Mouse (Mus musculus): ENCODE measurements around the gene Cabp5. TPM values are rescaled to one million over a fixed set of nuclear protein-coding genes. Genes with fewer than 3 reads are reported as not detected.
"Not testable (repeated sequence)": the region's sequence is repeated elsewhere in the genome, so short reads cannot be mapped to it uniquely, and the experiment has no call there.

Gene Cabp5
- polyA plus RNA-seq (2012; rRNA removed): 0.11 and 0.32 TPM in 2 replicates

DNA sequence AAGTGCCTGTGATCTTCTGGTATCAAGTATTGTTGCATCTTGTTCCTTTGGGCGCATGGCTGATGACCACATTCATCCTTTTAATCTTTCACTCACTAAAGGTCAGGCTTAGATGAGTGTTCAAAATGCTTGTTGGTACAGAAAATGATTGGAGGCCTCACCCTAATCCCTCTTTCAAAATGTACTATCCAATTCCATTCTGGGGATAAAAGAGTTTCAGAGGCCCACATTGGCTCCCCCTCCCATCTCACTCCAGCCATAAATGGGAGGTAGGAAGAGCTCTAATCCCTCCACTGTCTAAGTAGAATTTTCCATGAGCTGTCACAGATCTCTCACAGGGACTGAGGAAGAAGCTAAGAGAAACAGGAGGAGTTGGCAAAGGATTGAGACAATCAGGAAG is at the start of gene Cabp5:
TSS of gene Cabp5 (plus strand) at position 301 of the 400 bp plus-strand sequence.
- Histone ChIP-seq H3K4me3 (replicated peaks; ENCODE audit: insufficient read depth, low read depth, low read length) (no peak within 1 kb of the TSS), H3K27me3 (ENCODE audit: control insufficient read depth, insufficient read depth, low read length) (no peaks in the 10 kb centered on the region), H3K27ac (ENCODE audit: insufficient read depth, low read length) (no peak within 1 kb of the TSS), H3K4me1 (ENCODE audit: control insufficient read depth, insufficient read depth, low read length) (no peaks in the 10 kb centered on the region)
- TF ChIP-seq CTCF (IDR thresholded peaks at IDR 0.05; ENCODE audit: borderline replicate concordance, insufficient read depth, low read depth, low read length) (no peak), POLR2A (IDR thresholded peaks at IDR 0.05; ENCODE audit: borderline replicate concordance, insufficient read depth, low read length) (no peak)
- WGBS: 80% methylated on average over 1 of the region's 1 CpGs
- DNase-seq: no peak

- no peak for TF ChIP-seq CTCF (IDR thresholded peaks at IDR 0.05; ENCODE audit: borderline replicate concordance, insufficient read depth, low read depth, low read length)
- TF ChIP-seq POLR2A (IDR thresholded peaks at IDR 0.05; ENCODE audit: borderline replicate concordance, insufficient read depth, low read length): no peak
- DNase-seq: no peak
Measured at GRCm38 (mm10) chr7:13355943-13356342, 42.0 kb upstream of the Cabp5 start.

DNA sequence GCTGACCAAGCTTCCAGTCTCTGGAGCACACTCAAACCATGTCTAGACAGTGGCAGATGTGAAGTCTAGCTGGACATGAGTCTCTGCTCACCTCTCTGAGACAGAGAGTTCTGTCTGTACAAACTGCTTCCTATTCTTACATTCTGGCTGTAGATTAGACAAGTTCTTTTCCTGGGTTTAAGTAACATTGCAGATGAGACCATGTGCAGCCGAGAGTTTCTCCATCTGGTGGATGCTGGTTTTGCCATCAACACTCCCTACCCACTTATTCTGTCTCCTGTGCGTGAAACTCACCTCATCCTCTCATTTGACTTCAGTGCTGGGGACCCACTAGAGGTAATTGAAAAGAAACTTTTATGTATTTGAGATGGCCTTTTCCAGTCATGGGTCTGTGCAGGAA is 17.3 kb upstream of the Cabp5 start:
- no peak for TF ChIP-seq CTCF (IDR thresholded peaks at IDR 0.05; ENCODE audit: borderline replicate concordance, insufficient read depth, low read depth, low read length)
- no peaks in the 10 kb centered on the region for H3K4me1 ChIP-seq (ENCODE audit: control insufficient read depth, insufficient read depth, low read length)
- H3K4me3 ChIP-seq (replicated peaks; ENCODE audit: insufficient read depth, low read depth, low read length): no peak overlapping the region
- 80% methylated on average over 2 of the region's 2 CpGs for WGBS
- H3K27ac ChIP-seq (ENCODE audit: insufficient read depth, low read length): no peak overlapping the region
- H3K27me3 ChIP-seq (ENCODE audit: control insufficient read depth, insufficient read depth, low read length): no peaks in the 10 kb centered on the region
- no peak for DNase-seq

More at GRCm38 (mm10) chr7:13355943-13356342, 42.0 kb upstream of the Cabp5 start:
- Histone ChIP-seq H3K4me1 (ENCODE audit: control insufficient read depth, insufficient read depth, low read length) (no peaks in the 10 kb centered on the region), H3K4me3 (replicated peaks; ENCODE audit: insufficient read depth, low read depth, low read length) (no peak overlapping the region), H3K27me3 (ENCODE audit: control insufficient read depth, insufficient read depth, low read length) (no peaks in the 10 kb centered on the region), H3K27ac (ENCODE audit: insufficient read depth, low read length) (no peak overlapping the region)

DNA sequence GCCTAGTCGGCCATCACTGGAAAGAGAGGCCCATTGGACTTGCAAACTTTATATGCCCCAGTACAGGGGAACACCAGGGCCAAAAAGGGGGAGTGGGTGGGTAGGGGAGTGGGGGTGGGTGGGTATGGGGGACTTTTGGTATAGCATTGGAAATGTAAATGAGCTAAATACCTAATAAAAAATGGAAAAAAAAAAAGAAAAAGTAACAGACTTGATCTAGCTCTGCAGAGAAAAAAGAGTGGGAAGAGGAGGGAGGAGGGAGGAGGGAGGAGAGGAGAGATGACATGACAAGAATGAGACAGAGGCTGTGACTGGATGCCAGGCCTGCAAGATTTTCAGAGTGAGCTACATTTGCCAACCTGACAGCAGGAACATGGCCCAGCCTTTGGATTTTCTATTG is 52.6 kb downstream of the Cabp5 start, which contains the start of gene Bsph1:
TSS of gene Bsph1 (plus strand) at position 301 of the 400 bp plus-strand sequence.
- not testable (repeated sequence) for H3K27me3 ChIP-seq (ENCODE audit: control insufficient read depth, insufficient read depth, low read length); DNase-seq; H3K27ac ChIP-seq (ENCODE audit: insufficient read depth, low read length); H3K4me1 ChIP-seq (ENCODE audit: control insufficient read depth, insufficient read depth, low read length); H3K4me3 ChIP-seq (replicated peaks; ENCODE audit: insufficient read depth, low read depth, low read length)
- WGBS: 83% methylated on average over 1 of the region's 1 CpGs

Other genes starting within 250 kb of the Cabp5 start
- not detected in 2 replicates for gene Vmn1r88, start 238.6 kb upstream of the Cabp5 start, polyA plus RNA-seq (2012; rRNA removed)
- not detected in 2 replicates for gene Vmn1r89, start 185.1 kb upstream of the Cabp5 start, polyA plus RNA-seq (2012; rRNA removed)
- 12.6 and 13.4 TPM in 2 replicates for gene Lig1, start 120.8 kb upstream of the Cabp5 start, polyA plus RNA-seq (2012; rRNA removed)
- gene Zswim9, start 119.4 kb upstream of the Cabp5 start, polyA plus RNA-seq (2012; rRNA removed): 11.0 and 11.3 TPM in 2 replicates
- 0.46 and 0.82 TPM in 2 replicates for gene Pla2g4c, start 73.5 kb upstream of the Cabp5 start, polyA plus RNA-seq (2012; rRNA removed)
- gene Bsph1, start 52.7 kb downstream of the Cabp5 start, polyA plus RNA-seq (2012; rRNA removed): not detected in 2 replicates
- not detected in 2 replicates for gene Bsph2, start 172.9 kb downstream of the Cabp5 start, polyA plus RNA-seq (2012; rRNA removed)
- not detected in 2 replicates for gene Sult2a5, start 225.8 kb downstream of the Cabp5 start, polyA plus RNA-seq (2012; rRNA removed)

Measured in cerebellum, adult 2 months (tissue).